Mouse (Mus musculus): ENCODE data around the gene Olfr220. TPM values are rescaled to one million over a fixed set of nuclear protein-coding genes. Genes with fewer than 3 reads are reported as not detected.

Olfr220 gene
- polyA plus RNA-seq (2012; ENCODE audit: insufficient read depth, insufficient read length, missing spikeins) = not detected in 2 replicates

- Histone ChIP-seq H3K4me3 (ENCODE audit: insufficient read depth, low read depth, low read length) (no peak within 1 kb of the TSS), H3K27ac (replicated peaks; ENCODE audit: low read depth, low read length) (no peak within 1 kb of the TSS), H3K4me1 (ENCODE audit: control insufficient read depth, insufficient read depth, insufficient read length, low read length) (no peaks in the 10 kb centered on the region)
Observed at GRCm38 (mm10) chr1:174441782-174442181, at the start of gene Olfr220. Gene Olfr220 (plus strand): TSS chr1:174442082.

- H3K4me3 ChIP-seq (ENCODE audit: insufficient read depth, low read depth, low read length) = no peak overlapping the region
- no peak overlapping the region for H3K27ac ChIP-seq (replicated peaks; ENCODE audit: low read depth, low read length)
- no peaks in the 10 kb centered on the region for H3K4me1 ChIP-seq (ENCODE audit: control insufficient read depth, insufficient read depth, insufficient read length, low read length)
Observed at GRCm38 (mm10) chr1:174422959-174423358, 18.9 kb upstream of the Olfr220 start.

- Histone ChIP-seq H3K4me3 (ENCODE audit: insufficient read depth, low read depth, low read length) (no peak within 1 kb of the TSS), H3K4me1 (ENCODE audit: control insufficient read depth, insufficient read depth, insufficient read length, low read length) (no peaks in the 10 kb centered on the region), H3K27ac (replicated peaks; ENCODE audit: low read depth, low read length) (no peak within 1 kb of the TSS)
Observed at GRCm38 (mm10) chr1:174423764-174424163, 18.1 kb upstream of the Olfr220 start, which contains the start of gene Olfr414. Gene Olfr414 (plus strand): TSS chr1:174424064.

- H3K4me3 ChIP-seq (ENCODE audit: insufficient read depth, low read depth, low read length) = no peak overlapping the region
- H3K27ac ChIP-seq (replicated peaks; ENCODE audit: low read depth, low read length) = no peak overlapping the region
- no peaks in the 10 kb centered on the region for H3K4me1 ChIP-seq (ENCODE audit: control insufficient read depth, insufficient read depth, insufficient read length, low read length)
Observed at GRCm38 (mm10) chr1:174426180-174426986, 15.5 kb upstream of the Olfr220 start.

- Histone ChIP-seq H3K4me3 (ENCODE audit: insufficient read depth, low read depth, low read length) (no peak overlapping the region), H3K4me1 (ENCODE audit: control insufficient read depth, insufficient read depth, insufficient read length, low read length) (no peaks in the 10 kb centered on the region)
Observed at GRCm38 (mm10) chr1:174427402-174427801, 14.5 kb upstream of the Olfr220 start.

GRCm38 (mm10) chr1:174428407-174428806 lies 13.5 kb upstream of the Olfr220 start:
- Histone ChIP-seq H3K27ac (replicated peaks; ENCODE audit: low read depth, low read length) (no peak overlapping the region), H3K4me3 (ENCODE audit: insufficient read depth, low read depth, low read length) (no peak overlapping the region), H3K4me1 (ENCODE audit: control insufficient read depth, insufficient read depth, insufficient read length, low read length) (no peaks in the 10 kb centered on the region)

More at GRCm38 (mm10) chr1:174427402-174427801, 14.5 kb upstream of the Olfr220 start:
- no peak overlapping the region for H3K27ac ChIP-seq (replicated peaks; ENCODE audit: low read depth, low read length)

- no peaks in the 10 kb centered on the region for H3K4me1 ChIP-seq (ENCODE audit: control insufficient read depth, insufficient read depth, insufficient read length, low read length)
- H3K4me3 ChIP-seq (ENCODE audit: insufficient read depth, low read depth, low read length) = no peak overlapping the region
- H3K27ac ChIP-seq (replicated peaks; ENCODE audit: low read depth, low read length) = no peak overlapping the region
Observed at GRCm38 (mm10) chr1:174434121-174434520, 7.8 kb upstream of the Olfr220 start.

- Histone ChIP-seq H3K4me3 (ENCODE audit: insufficient read depth, low read depth, low read length) (no peak overlapping the region), H3K4me1 (ENCODE audit: control insufficient read depth, insufficient read depth, insufficient read length, low read length) (no peaks in the 10 kb centered on the region), H3K27ac (replicated peaks; ENCODE audit: low read depth, low read length) (no peak overlapping the region)
Observed at GRCm38 (mm10) chr1:174455100-174455499, 13.2 kb downstream of the Olfr220 start.

GRCm38 (mm10) chr1:174465385-174465784 lies 23.5 kb downstream of the Olfr220 start:
- Histone ChIP-seq H3K4me3 (ENCODE audit: insufficient read depth, low read depth, low read length) (no peak overlapping the region), H3K4me1 (ENCODE audit: control insufficient read depth, insufficient read depth, insufficient read length, low read length) (no peaks in the 10 kb centered on the region), H3K27ac (replicated peaks; ENCODE audit: low read depth, low read length) (no peak overlapping the region)

GRCm38 (mm10) chr1:174466240-174466639 lies 24.4 kb downstream of the Olfr220 start:
- H3K4me1 ChIP-seq (ENCODE audit: control insufficient read depth, insufficient read depth, insufficient read length, low read length) = no peaks in the 10 kb centered on the region
- H3K27ac ChIP-seq (replicated peaks; ENCODE audit: low read depth, low read length) = no peak overlapping the region
- H3K4me3 ChIP-seq (ENCODE audit: insufficient read depth, low read depth, low read length) = no peak overlapping the region

- Histone ChIP-seq H3K4me3 (ENCODE audit: insufficient read depth, low read depth, low read length) (no peak overlapping the region), H3K27ac (replicated peaks; ENCODE audit: low read depth, low read length) (no peak overlapping the region), H3K4me1 (ENCODE audit: control insufficient read depth, insufficient read depth, insufficient read length, low read length) (no peaks in the 10 kb centered on the region)
Observed at GRCm38 (mm10) chr1:174469736-174470135, 27.9 kb downstream of the Olfr220 start.

DNA sequence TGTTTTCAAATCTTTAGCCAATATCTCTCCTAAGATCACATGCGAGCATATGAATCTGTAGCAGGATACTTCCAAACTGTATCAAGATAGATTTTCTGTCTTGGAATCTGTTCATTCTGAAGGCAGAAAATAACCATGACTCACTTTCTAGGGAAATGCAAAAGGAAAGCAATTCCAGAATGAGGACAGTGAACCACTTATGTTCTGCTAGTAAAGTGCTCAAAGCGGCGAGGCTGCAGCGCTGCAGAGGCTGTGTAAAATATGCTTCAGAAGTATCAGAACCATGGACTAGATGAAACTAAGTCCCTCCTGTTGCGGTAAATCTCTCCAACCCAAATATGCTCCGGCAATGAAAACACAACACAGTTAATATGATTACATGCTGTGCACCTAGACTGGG lies 40.7 kb downstream of the Olfr220 start:
- Histone ChIP-seq H3K27ac (replicated peaks; ENCODE audit: low read depth, low read length) (no peak overlapping the region), H3K4me1 (ENCODE audit: control insufficient read depth, insufficient read depth, insufficient read length, low read length) (no peaks in the 10 kb centered on the region), H3K4me3 (ENCODE audit: insufficient read depth, low read depth, low read length) (no peak overlapping the region)

- no peaks in the 10 kb centered on the region for H3K4me1 ChIP-seq (ENCODE audit: control insufficient read depth, insufficient read depth, insufficient read length, low read length)
- H3K27ac ChIP-seq (replicated peaks; ENCODE audit: low read depth, low read length) = no peak overlapping the region
- no peak overlapping the region for H3K4me3 ChIP-seq (ENCODE audit: insufficient read depth, low read depth, low read length)
Observed at GRCm38 (mm10) chr1:174500064-174500463, 58.2 kb downstream of the Olfr220 start.
